Comparison of ENCODE assay signal across 13 mouse cellular contexts in the genomic region with DNA sequence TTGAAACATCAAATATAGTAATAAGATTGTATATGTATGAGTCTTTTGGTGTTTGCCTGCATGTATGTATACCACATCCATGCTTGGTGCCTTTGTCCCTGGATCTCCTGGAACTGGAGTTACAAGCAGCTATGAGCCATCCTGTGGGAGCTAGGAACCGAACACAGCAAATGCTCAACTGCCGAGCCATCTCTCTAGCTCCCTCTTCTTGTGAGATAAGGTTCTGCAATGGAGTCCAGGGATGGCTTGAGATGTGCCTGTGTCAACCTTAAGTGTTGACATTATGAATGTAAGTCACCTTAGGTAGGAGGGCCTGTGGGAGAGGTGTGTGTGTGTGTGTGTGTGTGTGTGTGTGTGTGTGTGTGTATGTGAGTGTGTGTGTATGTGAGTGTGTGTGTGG. TPM values are rescaled to one million over a fixed set of nuclear protein-coding genes. Genes with fewer than 3 reads are reported as not detected.
A peak's percentile ranks its signal among the peaks of the same experiment; 100 is the strongest.
DNase-seq lines count a peak whose midpoint lies in the region; ATAC-seq and TF ChIP-seq lines count a peak whose summit lies in the region.
"Had no signal": no experiment of that assay in that cellular context is flagged by ENCODE, and none has a peak within 500 bp of the region (broad histone marks: within the 10 kb centered on the region; RNA-seq: fewer than 3 reads in every experiment).

No protein-coding gene starts in this region.

- DNase-seq in gastrocnemius, adult 2 months, result no peak
- no peak for DNase-seq in gastrocnemius, postnatal 4 days (ENCODE audit: low spot score in 2 of 2)
- peak; percentile 16 for DNase-seq in thymus, postnatal 25 days
- no peak for DNase-seq in thymus, postnatal 10 days (ENCODE audit: low spot score in 2 of 2)
- no peak for DNase-seq in testis, postnatal 10 days (ENCODE audit: low spot score)
- no peak for DNase-seq in urinary bladder, postnatal 10 days (ENCODE audit: low spot score)
- no peak for DNase-seq in heart, adult 9 months (ENCODE audit: low spot score in 2 of 2)
- DNase-seq: heart, postnatal 10 days; kidney, postnatal 25 days had no signal

- H3K4me3 ChIP-seq in gastrocnemius, adult 2 months, result no peak overlapping the region
- H3K4me3 ChIP-seq: embryonic facial prominence, embryonic 12.5 days; limb, embryonic 12.5 days; midbrain, embryonic 10.5 days had no signal

- intact Hi-C loops in gastrocnemius, adult 2 months (cut with DNase I), result no loop called here

- ATAC-seq in inflammation-experienced regulatory T-cells, adult 6 months, result peak; percentile 56

- H3K27ac ChIP-seq in gastrocnemius, adult 2 months, result no peak overlapping the region
- H3K27ac ChIP-seq: embryonic facial prominence, embryonic 12.5 days; limb, embryonic 12.5 days; midbrain, embryonic 10.5 days had no signal

- TF ChIP-seq CTCF in gastrocnemius, adult 2 months (IDR thresholded peaks at IDR 0.05), result peak; percentile 30; the same call in 1 of the 2 replicates

RNA-seq across cellular contexts. Expression of a gene that starts 6.8 kb away (rescaled TPM):
- total RNA-seq in gastrocnemius, adult 2 months (2021), result 10 to 100 TPM; 41.0 to 60.0 TPM
- 100 to 1,000 TPM; 213 to 218 TPM for total RNA-seq in gastrocnemius, postnatal 4 days (2021)
- polyA plus RNA-seq in inflammation-experienced regulatory T-cells, adult 6 months (2017; shearing (Covaris generic)), result 100 to 1,000 TPM; 180 to 267 (median 200) TPM

RNA-seq across cellular contexts. Expression of a gene that starts 8.7 kb away (rescaled TPM):
- total RNA-seq in gastrocnemius, adult 2 months (2021), result 10 to 100 TPM; 47.2 to 59.3 TPM
- total RNA-seq in gastrocnemius, postnatal 4 days (2021), result 10 to 100 TPM; 71.4 to 79.4 TPM
- 100 to 1,000 TPM; 288 to 351 (median 317) TPM for polyA plus RNA-seq in inflammation-experienced regulatory T-cells, adult 6 months (2017; shearing (Covaris generic))

RNA-seq across cellular contexts. Expression of a gene that starts 16.4 kb away (rescaled TPM):
- total RNA-seq in gastrocnemius, adult 2 months (2021), result 1 to 10 TPM; 1.5 to 2.1 TPM
- 1 to 10 TPM; 2.0 to 2.8 TPM for total RNA-seq in gastrocnemius, postnatal 4 days (2021)
- 1 to 10 TPM in 2 of 3 experiments, under 1 TPM in 1; 0.56 to 4.6 (median 1.9) TPM for polyA plus RNA-seq in inflammation-experienced regulatory T-cells, adult 6 months (2017; shearing (Covaris generic))

RNA-seq across cellular contexts. Expression of a gene that starts 37.2 kb away (rescaled TPM):
- total RNA-seq in gastrocnemius, adult 2 months (2021), result under 1 TPM; 0.56 to 0.98 TPM
- 1 to 10 TPM; 3.5 to 3.9 TPM for total RNA-seq in gastrocnemius, postnatal 4 days (2021)
- 1 to 10 TPM; 1.5 to 3.7 (median 1.9) TPM for polyA plus RNA-seq in inflammation-experienced regulatory T-cells, adult 6 months (2017; shearing (Covaris generic))
